Mouse (Mus musculus): ENCODE results near the gene Tinagl1. TPM values are rescaled to one million over a fixed set of nuclear protein-coding genes. Genes with fewer than 3 reads are reported as not detected.

The Tinagl1 gene
- polyA plus RNA-seq, 1 experiment: 2.9 TPM

GRCm38 (mm10) chr4:130120752-130121151 is 54.2 kb downstream of the Tinagl1 start:
- Histone ChIP-seq H3K36me3 (ENCODE audit: control insufficient read depth, insufficient read depth, low read length) (peaks cover 3% of the 10 kb centered on the region), H3K4me3 (ENCODE audit: control insufficient read depth, low read depth, low read length) (no peak overlapping the region), H3K4me1 (ENCODE audit: control insufficient read depth, insufficient read depth, low read length) (no peaks in the 10 kb centered on the region; the same call in 1 of the 2 replicates), H3K27me3 (ENCODE audit: control insufficient read depth, insufficient read depth, low read length) (no peaks in the 10 kb centered on the region), H3K27ac (ENCODE audit: control insufficient read depth, insufficient read depth, low read depth, low read length) (no peak overlapping the region)
- TF ChIP-seq POLR2A (IDR thresholded peaks at IDR 0.05; ENCODE audit: control insufficient read depth, low read depth, low read length) (no peak), CTCF (IDR thresholded peaks at IDR 0.05; ENCODE audit: control insufficient read depth, insufficient read depth, insufficient replicate concordance, low read depth, low read length) (no peak)

Other genes with a start within 250 kb of the Tinagl1 start
- 5.1 and 5.4 TPM in 2 replicates for gene Spocd1, start 245.9 kb downstream of the Tinagl1 start, polyA plus RNA-seq (2012; rRNA removed)
- 1.2 and 1.6 TPM in 2 replicates for gene Adgrb2, start 190.3 kb downstream of the Tinagl1 start, polyA plus RNA-seq (2012; rRNA removed)
- 111 and 116 TPM in 2 replicates for gene Col16a1, start 127.3 kb downstream of the Tinagl1 start, polyA plus RNA-seq (2012; rRNA removed)
- 55.6 and 58.3 TPM in 2 replicates for gene Pef1, start 72.6 kb downstream of the Tinagl1 start, polyA plus RNA-seq (2012; rRNA removed)
- 0.07 and 0.28 TPM in 2 replicates for gene Hcrtr1, start 35.8 kb downstream of the Tinagl1 start, polyA plus RNA-seq (2012; rRNA removed)
- 0.05 TPM in 1 of 2 replicates, not detected in the other for gene Gm853, start 47.3 kb upstream of the Tinagl1 start, polyA plus RNA-seq (2012; rRNA removed)
- gene Serinc2, start 104.1 kb upstream of the Tinagl1 start, polyA plus RNA-seq (2012; rRNA removed): 23.7 and 24.1 TPM in 2 replicates
- 127 and 192 TPM in 2 replicates for gene Fabp3, start 133.5 kb upstream of the Tinagl1 start, polyA plus RNA-seq (2012; rRNA removed)
- gene Gm10570, start 133.6 kb upstream of the Tinagl1 start, polyA plus RNA-seq (2012; rRNA removed): not detected in 2 replicates
- gene Zcchc17, start 184.8 kb upstream of the Tinagl1 start, polyA plus RNA-seq (2012; rRNA removed): 8.0 and 8.2 TPM in 2 replicates
- 42.1 and 43.2 TPM in 2 replicates for gene Snrnp40, start 185.0 kb upstream of the Tinagl1 start, polyA plus RNA-seq (2012; rRNA removed)